Mouse (Mus musculus): ENCODE data around the gene Cntn4. TPM values are rescaled to one million over a fixed set of nuclear protein-coding genes. Genes with fewer than 3 reads are reported as not detected.

Cntn4 gene
- total RNA-seq, 4 experiments from 2014 or later, result not detected

DNA sequence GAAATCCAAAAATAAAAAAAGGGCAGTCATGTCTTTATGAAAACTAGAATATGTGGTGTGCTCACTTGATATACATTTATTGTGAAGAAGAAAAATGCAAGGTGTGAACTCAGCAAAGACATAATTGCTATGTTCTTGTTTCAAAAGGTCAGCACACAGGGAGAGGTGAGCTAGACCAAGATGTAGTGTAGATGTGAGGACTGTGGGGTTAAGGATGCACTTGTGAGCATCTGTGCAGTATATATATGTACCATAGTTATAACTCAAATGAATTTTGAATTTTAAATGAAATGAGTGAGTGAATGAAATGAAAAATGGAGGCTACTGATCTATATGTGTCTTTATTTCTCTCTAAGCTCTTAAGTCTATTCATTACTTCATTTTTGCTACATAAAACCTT, 401.2 kb downstream of the Cntn4 start:
- no peak for DNase-seq (ENCODE audit: low spot score)

DNA sequence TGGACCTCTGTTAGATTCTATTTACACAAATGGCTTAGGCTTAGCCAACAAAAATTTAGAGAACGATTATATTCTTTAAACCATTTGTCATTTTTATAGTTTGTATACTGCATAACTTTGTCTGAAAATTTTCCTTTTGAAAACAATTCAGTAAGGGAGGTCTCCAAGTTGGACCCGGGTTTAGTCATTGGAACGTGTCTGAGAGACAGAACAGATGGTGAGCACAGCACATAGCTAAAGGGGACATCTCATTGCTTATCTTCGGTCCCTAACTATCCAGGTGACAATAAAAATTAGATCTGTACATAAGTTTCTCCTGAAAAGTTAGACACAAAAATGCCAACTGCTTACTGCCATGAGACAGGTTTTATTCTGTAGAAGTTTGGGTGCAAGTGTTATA, 420.4 kb downstream of the Cntn4 start:
- DNase-seq (ENCODE audit: low spot score), result no peak

DNA sequence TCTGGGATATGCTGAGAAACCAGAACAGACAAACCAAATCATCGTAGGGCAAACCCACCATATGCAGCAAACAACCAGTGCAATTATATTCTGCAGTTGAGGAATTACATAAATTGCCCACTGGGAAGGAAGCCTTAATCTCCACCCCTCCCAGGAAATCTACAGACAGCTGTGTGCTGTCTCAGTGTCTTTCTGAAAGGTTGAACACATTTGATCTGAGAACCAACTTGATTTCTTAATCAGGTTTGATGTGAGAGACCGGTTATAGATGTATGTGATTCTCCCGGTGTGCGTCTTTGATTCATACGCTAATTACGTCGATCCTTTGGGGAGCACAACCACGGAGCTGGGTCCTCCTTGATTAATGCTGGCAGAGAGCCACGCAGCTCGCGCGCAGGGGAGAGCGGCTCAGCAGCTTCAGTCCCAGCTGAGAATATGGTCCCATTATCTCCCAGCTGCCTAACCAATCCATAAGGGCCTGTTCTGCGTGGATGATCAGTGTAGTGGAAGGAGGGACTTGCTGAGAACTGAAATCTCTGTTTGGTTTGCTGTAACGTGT, 441.1 kb downstream of the Cntn4 start:
- no peak for DNase-seq (ENCODE audit: low spot score)

- no peak for DNase-seq (ENCODE audit: low spot score)
Measured at GRCm38 (mm10) chr6:106153530-106153929, 476.1 kb downstream of the Cntn4 start.

DNA sequence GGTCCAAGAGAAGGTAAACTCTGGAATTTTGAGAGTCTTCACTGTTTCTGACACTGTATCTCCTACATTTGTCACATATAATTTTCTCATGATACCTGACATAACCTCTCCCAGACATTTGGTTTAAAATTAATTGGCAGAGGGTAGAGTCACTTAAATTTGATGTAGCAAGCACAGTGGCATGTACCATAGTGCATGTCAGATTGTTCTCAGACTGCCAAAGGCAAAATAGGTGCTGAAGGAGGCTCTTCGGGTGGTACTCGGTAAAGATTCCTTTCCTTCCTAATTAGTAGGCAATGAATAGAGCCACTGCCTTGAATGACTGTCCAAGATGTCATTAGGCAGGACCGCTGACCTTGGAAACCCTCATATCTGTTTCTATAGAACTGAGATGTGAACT, 477.9 kb downstream of the Cntn4 start:
- no peak for DNase-seq (ENCODE audit: low spot score)

DNA sequence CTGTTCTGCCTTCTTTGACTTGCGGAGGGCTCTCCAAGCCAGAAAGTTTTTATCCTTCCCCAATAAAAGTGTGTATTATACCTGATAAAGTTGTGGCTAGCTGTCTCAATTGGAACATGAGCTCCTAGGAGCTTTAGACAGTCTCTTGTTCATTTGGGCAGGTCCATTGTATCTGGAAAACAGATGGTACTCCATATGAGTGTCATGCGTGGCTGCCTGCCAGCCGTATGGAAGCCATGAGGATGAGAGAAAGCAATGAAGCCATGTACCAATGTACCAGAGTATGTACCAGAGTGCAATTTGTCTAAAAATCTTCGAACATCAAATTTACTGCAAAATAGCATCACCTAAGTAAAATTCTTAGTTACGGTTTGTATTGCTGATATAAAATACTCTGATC, 500.1 kb downstream of the Cntn4 start:
- no peak for DNase-seq (ENCODE audit: low spot score)

DNA sequence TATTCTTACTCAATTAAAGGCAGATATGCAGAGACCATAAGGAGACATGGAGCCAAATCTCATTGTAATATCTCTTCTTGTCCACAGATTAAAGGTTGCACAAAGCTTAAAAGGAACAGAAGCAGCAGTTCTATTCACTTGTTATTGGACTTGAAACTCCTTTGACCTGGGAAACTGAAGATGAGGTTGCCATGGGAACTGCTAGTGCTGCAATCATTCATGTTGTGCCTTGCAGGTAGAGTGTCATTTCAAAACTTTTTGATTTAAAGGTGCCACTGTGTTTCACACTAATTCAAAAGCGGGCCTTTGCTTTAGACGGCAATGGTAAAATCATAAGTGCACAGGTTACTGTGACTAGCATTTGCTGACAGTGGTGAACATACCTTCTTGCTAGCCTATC, 504.1 kb downstream of the Cntn4 start:
- DNase-seq (ENCODE audit: low spot score), result no peak

DNA sequence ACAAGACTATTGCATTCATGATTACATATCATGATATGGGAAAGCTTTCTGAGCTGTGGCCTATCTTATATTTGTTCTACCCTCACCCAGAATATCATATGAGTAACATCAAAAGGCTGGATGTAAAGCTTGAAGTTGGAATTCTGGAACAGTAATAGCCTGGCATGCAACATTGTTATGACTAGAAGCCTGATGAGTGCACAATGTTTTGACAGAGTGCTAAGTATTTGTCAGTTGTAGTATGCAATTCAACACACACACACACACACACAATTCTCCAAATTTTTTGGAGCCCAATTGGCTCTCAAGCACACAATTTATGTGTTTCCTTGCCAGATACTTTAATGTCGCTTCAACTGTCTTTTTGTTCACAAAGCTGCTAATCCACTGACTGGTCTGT, 523.5 kb downstream of the Cntn4 start:
- DNase-seq (ENCODE audit: low spot score), result no peak

- DNase-seq (ENCODE audit: low spot score), result no peak
Measured at GRCm38 (mm10) chr6:106207401-106207800, 529.9 kb downstream of the Cntn4 start.

DNA sequence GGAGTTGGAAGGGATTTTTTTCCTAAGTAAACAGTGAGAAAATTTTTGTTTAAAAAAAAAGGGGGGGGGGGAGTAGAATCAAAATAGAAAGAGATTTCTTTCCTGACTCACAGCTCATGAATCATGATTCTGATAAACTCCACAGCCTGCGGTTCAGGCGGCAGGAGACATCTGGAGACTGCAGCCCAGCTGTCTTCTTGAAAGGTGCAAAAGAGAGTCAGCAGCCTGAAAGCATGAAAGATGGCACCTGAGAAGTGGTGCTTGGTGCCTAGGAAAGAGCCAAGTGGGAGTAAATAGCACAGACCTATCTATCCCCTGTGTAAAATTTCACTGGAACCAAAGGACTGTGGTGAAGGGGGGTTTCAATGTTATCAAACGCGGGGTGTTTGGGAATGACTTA, 535.6 kb downstream of the Cntn4 start:
- DNase-seq (ENCODE audit: low spot score), result no peak

- DNase-seq (ENCODE audit: low spot score), result no peak
Measured at GRCm38 (mm10) chr6:106237046-106237948, 559.8 kb downstream of the Cntn4 start.

GRCm38 (mm10) chr6:106241553-106241952, 564.1 kb downstream of the Cntn4 start:
- DNase-seq (ENCODE audit: low spot score), result no peak

DNA sequence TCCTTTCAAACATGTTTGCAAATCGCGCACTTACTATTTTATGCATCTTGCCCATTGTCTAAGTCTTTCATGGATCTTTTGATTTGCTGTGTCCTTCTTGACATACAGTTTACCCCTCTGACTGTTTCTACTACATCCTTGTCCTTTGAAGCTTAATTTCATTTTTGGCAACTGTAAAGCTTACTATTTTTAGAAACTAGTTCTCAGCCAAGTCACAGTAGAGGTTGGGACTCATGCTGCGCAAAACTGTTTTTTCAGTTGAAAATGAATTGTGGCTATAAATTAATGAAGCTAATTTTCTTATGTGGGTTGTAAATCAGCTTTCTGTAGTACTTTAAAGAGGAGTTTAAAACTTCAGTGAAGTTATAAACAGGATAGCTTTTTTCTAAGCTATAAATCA, 585.9 kb downstream of the Cntn4 start:
- DNase-seq (ENCODE audit: low spot score), result peak; percentile 3

- DNase-seq (ENCODE audit: low spot score), result no peak
Measured at GRCm38 (mm10) chr6:106265487-106265886, 588.0 kb downstream of the Cntn4 start.

DNA sequence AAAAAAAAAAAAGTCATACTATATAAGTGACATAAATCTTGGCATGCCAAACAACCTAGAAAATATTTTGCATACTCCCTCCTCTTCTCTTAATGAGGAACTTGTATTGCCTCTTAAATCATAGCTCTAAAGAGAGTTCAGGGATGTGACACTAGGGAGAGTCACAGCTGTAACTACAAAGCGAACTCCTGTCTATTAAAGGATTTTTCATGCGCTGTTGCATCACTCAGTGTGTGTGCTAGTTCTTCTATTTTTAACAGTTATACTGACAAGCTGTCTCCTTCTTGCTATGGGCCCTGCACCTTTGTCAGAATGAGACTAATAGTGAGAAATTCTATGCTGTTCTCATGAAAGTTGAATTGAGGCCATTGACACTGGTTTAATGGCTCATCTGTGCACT, 588.8 kb downstream of the Cntn4 start:
- DNase-seq (ENCODE audit: low spot score), result no peak

DNA sequence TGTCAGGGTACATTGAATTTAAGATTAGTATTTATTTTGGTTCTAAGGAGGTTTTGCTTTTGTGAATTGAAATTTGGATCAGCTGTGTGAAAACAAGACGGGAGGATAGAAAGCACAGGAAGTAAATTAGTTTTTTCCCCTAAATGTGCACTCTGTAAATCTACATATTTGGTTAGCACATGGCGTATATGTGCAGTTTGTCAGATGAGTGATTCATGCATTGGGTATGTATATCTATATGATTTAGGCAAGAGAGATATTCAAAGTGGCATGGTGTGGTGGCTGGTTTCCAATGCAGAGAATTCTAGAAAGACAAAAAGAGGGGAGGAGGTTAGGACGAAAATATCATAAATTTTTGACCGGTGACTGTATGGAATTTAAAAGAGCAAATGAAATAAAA, 591.3 kb downstream of the Cntn4 start:
- no peak for DNase-seq (ENCODE audit: low spot score)

- no peak for DNase-seq (ENCODE audit: low spot score)
Measured at GRCm38 (mm10) chr6:106277139-106277538, 599.7 kb downstream of the Cntn4 start.

DNA sequence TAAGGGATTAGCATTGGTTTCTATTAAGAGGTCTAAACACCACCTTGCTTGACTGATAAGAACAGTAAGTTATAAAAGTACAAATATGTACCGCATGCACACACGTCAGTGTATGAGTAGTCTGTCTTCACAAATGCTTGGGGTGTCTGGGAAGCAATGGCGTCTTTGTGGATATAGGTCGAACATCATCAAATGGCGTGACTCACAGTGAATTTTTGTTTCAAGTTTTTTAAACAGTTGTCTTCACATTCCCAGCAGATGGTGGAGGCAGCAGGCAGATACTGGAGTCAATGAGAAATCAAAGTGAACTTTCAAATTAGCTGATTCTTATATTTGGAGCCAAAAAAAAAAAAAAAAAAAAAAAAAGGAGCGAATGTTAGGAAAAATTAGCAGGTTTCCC, 604.2 kb downstream of the Cntn4 start:
- DNase-seq (ENCODE audit: low spot score), result no peak

- no peak for DNase-seq (ENCODE audit: low spot score)
Measured at GRCm38 (mm10) chr6:106283815-106284214, 606.4 kb downstream of the Cntn4 start.

- no peak for DNase-seq (ENCODE audit: low spot score)
Measured at GRCm38 (mm10) chr6:106299451-106299850, 622.0 kb downstream of the Cntn4 start.

DNA sequence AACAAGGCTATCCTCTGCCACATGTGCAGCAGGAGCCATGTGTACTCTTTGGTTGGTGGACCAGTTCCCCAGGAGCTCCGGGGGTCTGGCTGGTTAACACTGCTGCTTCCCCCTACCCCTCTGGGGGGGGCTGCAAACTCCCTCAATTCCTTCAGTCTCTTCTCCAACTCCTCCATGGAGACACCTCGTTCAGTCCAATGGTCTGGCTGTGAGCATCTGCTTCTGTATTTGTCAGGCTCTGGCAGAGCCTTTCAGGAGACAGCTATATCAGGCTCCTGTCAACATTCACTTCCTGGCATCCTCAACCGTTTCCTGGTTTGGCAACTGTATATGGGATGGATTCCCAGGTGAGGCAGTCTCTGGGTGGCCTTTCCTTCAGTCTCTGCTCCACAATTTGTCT, 622.7 kb downstream of the Cntn4 start:
- DNase-seq (ENCODE audit: low spot score), result no peak

DNA sequence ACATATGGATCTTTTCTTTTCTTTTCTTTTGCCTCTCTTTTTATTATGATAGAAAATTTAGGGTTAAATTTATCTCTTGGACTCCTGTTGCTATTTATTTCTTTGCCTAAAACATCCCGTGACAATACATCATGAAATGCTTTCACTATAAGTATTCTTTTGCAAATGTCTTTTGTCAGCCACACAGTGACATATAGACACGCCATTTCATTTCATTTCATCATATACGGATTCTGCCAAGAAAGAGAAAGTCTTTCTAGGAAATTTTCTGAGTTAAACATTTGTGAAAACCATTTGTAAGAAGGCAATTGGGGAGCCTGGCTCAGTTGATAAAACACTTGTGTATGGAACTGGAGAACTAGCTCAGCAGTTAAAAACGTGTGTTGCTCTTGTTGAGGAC, 625.0 kb downstream of the Cntn4 start:
- DNase-seq (ENCODE audit: low spot score), result no peak

DNA sequence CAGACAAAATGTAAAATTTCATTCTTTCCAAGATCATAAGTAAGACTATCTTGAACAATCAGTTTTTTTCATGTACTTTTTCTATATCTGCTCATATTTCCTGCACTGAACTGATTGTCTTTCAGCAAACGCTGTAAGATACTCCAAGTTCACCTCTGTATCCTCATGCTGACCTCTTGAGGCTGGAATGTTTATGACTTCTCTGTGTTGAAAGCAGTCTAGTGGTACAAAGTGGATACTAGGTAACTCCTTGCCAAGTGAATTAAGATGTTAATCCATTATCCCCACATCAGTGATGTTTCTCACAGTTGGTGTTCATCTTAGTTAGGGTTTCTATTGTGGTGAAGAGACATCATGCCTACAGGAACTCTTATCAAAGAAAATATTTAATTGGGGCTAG, 651.5 kb downstream of the Cntn4 start:
- DNase-seq (ENCODE audit: low spot score), result no peak
